Mouse (Mus musculus) skeletal muscle tissue, adult 2 months (tissue): Measurements from ENCODE around the gene Tnnt1.
A peak's percentile ranks its signal among the peaks of the same experiment; 100 is the strongest.
"Not testable (repeated sequence)": the region's sequence is repeated elsewhere in the genome, so short reads cannot be mapped to it uniquely, and the experiment has no call there.

Source experiments
- DNase-seq: peaks from one replicate; pipeline ENCODE4 v3.0.0-alpha.2; 2012; ENCODE audit warnings: low read depth, low spot score

The Tnnt1 gene

DNA sequence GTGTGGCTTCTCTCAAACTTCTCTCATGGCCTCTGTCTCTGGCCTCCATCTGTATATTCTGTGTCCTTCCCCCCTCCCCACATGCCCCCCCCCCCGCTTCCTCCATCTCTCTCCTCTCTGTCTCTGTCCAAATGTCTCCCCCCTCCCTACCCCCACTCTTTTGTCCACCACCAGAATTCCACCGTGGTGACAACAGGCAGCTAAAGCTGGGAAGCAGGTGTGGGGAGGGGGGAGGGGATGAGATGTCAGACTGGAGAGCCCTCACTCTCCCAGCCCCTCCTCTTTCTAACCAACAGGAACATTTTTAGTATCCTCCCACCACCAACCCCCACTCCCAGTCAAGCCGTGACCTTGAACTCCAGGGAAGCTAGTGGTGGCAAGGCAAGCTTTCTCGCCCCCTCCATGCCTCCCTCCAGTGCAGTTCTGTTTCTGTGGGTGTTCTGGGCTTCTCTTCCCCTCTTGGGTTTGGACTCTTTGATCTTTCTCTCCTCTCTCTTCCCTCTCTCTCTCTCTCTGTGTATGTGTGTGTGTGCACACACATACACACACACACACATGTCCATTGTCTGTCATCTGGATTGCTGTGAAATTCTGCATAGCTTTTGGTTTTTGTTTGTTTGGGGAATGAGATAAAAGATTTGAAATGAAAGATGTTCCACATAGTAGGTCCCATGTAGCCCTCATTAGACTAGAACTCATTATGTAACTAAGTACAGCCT, at the start of gene Tnnt1:
Tnnt1 (minus strand) TSS at position 51 of the 719 bp plus-strand sequence.
- no peak for DNase-seq

DNA sequence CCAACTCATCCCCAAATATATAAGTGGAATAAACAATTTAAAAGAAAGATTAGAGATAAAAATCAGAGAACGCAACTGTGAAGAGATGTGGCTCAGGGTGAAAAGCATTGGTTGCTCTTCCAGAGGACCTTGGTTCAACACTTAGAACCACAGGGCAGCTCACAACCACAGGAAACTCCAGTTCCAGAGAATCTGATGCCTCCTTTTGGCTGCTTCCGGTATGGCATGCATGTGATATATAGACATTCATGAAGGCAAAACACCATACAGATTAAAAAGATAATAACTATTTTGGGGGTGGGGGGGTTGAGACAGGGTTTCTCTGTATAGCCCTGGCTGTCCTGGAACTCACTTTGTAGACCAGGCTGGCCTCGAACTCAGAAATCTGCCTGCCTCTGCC, 46.5 kb upstream of the Tnnt1 start:
- no peak for DNase-seq

DNA sequence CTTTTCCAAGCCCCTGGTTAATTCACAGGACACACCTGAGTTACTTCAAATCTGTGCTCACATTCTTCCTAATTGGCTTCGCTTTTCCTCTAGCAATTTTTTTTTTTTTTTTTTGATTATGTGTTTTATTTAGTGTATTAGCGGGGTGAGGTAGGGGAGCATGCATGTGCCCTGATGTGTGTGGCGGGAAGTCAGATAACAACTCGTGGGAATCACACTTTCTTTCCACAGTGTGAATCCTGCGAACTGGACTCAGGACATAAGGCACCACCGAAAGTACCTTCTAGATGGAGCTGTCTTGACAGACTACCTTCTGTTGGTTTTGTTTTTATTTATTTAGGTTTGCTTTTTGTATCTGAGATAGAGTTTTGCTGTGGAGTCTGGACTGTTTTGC, 41.0 kb upstream of the Tnnt1 start:
- DNase-seq: no peak

DNA sequence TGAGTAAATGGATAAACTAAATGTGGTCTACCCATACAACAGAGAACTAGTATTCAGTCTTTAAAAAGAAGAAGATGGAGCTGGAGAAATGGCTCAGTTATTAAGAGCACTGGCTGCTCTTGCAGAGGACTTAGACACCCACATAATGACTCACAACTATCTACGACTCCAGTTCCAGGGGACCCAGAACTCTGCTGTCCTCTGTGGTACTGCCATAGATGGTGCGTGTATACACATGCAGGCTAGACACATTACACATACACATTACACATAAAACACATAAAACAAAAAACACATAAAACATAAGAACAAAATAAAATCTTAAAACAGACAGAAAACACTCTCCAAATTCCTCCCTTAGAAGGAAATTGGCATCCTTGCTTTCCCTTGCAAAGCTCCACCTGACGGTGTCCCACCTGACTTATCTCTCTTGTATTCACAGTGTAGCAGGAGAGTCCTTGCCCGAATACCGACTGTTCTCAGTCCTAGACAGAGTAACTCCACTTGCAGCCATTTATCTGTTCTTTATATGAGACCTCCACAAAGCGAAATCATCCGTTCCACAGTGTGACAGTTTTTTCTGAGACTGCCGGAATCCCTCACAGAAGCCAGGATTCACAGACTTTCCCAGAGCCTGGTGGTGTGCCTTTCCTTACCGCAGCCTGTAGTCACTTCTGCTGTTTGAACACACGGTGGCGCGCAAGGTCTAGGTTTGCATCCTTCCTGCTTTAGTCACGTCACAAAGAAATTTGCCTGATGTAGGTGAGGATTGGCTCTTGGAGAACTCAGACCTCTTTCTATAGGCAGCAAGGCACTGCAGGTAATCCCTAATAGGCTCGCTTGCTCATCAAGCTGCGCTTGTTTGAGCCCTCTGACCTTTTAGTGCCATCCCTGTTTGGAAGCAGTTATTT, 40.3 kb upstream of the Tnnt1 start:
- DNase-seq: peak; percentile 61

DNA sequence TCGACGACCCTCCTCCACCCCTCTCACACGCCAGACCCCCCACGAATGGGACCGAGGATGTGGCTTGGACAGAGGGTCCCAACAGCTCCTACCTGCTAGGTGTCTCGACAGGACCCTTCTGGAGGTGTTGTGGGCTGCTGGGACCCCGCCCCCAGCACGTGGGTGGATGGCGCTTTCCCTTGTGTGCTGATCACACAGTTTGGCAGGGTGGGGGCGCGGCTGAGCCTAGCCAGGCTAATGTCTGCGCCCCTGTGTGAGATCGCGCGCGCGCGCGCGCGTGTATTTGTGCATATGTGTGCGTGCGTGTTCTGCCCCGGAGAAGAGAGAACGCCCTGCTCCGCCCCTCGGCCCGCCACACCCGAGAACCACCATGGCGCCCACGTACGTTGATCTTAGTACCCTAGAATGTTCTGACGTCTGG, 31.0 kb upstream of the Tnnt1 start, which contains the start of gene Syt5:
Syt5 (minus strand) TSS at position 321 of the 421 bp plus-strand sequence.
- DNase-seq: no peak

DNA sequence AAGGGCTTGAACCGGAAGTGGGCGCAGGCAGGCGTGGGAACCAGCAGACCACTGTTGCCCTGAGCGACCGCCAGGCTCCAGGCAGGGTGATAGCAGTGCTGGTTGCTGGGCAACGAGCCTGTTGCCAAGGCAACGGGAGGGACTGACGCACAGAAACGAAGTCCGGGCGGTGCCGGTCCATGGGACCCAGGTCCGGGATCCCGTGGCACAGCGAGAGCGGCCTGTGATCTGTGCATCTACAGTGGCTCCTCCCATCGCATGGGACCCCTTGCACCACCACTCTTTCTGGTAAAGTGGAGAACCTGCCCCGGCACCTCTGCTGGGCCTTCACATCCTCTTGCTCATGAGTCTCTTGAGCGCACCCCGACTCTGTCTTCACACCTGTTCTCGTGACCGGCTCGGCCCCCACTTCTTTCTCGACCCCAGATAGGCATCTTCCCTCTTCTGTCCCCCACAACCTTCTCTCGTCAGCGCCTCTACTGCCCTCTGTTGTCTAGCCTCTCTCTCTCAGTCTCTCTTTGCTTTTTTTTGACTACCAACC, 30.5 kb upstream of the Tnnt1 start:
- no peak for DNase-seq

DNA sequence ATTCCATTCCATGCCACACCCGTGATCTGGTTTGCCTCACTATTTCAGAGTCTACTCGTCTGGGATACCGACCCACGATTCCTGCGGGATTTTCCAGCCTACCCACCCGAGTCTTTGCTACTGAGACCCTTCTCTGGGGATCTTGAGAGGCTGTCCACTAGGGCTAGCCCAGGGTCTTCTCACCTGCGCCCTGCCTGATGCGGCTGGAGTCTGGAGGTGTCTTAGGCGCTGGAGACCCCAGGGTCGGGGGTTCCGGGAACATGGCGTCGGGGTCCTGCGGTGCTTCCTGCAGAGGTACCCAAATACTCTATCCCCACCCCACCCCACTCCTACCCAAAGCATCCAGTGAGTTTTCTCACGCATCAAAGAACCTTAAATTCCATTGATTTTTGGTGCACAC, 29.9 kb upstream of the Tnnt1 start:
- DNase-seq: no peak

DNA sequence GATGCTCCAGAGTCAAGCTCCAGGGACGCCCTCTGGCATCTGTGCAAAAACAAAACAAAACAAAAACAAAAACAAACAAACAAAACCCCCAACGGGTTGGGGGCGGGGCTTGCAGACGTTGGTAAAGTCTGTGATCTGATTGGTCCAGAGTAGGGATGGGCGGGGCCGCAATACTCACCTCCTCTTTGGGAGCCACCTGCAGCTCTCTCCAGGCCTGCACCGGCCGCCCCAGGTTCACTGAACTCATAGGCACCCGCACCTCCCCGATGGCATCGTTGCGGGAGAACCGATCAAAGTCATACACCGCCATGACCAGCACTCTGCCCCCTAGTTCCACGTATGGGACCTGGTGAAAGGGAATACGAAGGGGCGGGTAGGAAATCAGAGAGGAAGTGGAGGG, 25.8 kb upstream of the Tnnt1 start:
- DNase-seq: no peak

DNA sequence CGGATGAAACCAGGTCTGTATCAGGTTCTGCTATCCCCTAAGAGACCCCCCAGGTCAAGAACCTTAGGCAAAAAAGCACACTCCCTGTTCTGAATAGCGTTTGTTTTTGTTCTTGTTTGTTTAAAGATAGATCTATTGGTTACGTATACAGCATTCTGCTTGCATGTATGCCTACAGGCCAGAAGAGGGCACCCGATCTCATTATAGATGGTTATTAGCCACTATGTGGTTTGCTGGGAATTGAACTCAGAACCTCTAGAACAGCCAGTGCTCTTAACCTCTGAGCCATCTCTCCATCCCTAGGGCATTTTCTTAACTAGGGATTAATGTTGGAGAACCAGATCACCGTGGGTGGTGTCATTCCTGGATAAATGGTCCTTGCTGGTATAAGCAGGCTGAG, 25.2 kb upstream of the Tnnt1 start:
- DNase-seq: no peak

DNA sequence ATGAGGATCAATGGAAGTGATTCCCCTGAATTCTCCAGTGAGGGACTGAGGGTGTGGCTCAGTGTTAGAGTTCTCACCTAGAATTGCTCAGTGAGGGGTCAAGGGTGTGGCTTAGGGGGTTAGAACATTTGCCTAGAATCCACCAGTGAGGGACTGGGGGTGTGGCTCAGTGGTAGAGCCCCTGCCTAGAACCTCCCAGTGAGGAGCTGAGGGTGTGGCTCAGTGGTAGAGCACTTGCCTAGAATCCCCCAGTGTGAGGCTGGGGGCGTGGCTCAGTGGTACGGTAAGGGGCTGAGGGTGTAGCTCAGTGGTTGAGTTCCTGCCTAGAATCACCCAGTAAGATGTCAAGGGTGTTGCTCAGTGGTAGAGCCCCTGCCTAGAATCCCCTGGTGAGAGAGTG, 22.8 kb upstream of the Tnnt1 start:
- no peak for DNase-seq

DNA sequence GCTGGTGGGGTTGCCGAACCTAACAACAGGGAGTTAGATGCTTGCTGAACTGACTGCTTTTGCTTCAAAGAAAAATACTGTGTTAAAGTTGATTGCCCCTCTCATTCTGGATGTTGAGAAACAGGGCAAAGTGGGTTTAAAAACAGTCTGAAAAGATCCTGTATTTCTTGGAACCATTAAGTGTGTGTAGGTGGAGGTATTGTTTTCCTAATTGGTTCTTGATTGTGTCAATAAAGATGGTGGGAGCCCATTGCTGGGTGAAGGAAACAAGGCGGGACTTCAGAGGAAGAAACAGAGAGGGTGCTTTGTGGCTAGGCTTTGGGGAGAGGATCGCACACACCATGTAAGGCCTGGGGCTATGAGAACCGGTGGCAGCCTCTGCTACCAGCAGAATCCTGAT, 21.0 kb upstream of the Tnnt1 start:
- no peak for DNase-seq

DNA sequence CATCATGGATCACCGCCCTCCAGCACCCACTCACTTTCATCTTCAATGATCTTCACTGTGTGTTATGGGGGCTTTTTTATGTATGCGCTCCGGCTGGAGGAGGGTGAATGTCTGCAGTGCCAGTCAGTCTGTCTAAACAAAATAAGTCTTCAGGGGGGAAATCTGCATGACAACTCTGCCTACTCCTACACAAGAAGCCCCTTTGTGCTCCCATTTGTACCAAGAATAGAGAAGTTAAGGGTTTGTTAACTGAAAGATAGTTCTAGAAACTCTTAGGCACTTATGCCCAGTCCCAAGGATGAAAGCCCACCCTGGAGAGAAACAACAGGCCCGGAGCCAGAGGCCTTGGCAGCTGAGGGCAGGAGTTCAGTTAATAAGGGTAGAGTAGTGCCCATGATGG, 20.2 kb upstream of the Tnnt1 start:
- no peak for DNase-seq

DNA sequence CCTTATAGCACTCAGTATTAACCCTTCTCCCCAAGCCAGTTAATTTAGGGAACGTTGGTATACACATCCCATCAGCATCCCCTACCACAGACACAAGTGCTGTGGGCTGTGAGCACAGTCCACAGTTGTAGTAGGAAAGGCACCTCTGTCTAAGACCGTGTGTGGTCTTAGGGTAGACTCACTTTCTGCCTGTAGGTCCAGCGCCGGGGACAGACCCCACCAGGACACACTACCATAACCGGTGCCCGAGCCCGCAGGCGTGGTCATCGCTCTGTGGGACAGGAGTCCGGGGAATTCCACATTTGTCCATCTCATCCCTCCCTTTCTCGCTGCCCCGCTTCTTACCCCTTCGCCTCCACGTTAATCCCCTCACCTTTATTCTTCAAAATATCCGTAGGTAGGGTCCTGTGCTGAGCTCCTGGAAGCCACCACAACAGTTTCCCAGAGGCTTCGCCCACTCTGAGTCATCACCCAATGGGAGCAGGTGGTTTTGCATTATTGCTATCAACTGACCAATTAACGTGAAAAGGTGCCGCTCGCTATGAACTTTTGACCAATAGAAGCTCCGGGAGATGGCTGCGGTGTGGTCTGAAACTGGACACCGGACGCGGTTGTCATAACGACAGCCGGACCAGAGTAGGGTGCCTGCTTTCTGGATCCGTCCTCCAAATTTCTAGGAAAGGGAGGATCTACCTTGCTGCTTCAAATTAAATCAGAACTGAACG, 16.0 kb upstream of the Tnnt1 start, which contains the start of gene Dnaaf3:
Dnaaf3 (minus strand) TSS at position 449 of the 725 bp plus-strand sequence.
- peak; percentile 68 for DNase-seq

DNA sequence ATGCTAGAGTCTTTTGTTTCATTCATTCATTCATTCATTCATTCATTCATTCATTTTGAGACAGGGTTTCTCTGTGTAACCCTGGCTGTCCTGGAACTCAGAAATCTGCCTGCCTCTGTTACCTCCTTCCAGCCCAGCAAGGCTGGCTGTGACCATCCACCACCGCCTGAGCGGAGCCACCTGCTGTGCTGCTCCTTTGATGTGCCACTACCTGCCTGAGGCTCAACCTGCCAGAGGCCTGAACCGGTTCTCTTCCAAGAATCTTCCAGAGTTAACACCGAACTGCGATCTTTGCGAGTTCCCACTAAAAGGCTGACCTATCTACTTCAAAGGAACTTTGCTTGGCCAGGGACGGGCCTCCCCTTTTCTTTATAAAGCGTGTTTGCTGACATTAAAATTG, 14.0 kb upstream of the Tnnt1 start:
- DNase-seq: not testable (repeated sequence)

DNA sequence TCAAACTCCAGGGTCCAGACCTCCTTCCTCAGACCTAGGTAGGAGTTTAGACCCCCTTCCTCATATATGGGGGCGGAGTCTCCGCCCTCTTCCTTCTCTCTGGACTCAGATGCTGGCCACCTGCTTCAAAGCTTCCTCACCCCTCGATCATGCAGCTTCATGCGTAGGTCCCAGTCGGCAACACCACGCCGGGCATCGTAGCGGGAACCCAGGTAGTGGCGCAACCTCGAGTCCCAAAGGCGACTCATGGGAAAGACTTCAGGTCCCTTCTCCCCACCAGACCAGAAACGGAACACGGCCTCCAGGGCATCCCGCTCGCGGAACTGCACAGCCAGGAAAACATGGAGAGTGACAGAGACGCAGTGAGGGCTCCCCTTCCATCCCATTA, 11.1 kb upstream of the Tnnt1 start:
- DNase-seq: no peak

DNA sequence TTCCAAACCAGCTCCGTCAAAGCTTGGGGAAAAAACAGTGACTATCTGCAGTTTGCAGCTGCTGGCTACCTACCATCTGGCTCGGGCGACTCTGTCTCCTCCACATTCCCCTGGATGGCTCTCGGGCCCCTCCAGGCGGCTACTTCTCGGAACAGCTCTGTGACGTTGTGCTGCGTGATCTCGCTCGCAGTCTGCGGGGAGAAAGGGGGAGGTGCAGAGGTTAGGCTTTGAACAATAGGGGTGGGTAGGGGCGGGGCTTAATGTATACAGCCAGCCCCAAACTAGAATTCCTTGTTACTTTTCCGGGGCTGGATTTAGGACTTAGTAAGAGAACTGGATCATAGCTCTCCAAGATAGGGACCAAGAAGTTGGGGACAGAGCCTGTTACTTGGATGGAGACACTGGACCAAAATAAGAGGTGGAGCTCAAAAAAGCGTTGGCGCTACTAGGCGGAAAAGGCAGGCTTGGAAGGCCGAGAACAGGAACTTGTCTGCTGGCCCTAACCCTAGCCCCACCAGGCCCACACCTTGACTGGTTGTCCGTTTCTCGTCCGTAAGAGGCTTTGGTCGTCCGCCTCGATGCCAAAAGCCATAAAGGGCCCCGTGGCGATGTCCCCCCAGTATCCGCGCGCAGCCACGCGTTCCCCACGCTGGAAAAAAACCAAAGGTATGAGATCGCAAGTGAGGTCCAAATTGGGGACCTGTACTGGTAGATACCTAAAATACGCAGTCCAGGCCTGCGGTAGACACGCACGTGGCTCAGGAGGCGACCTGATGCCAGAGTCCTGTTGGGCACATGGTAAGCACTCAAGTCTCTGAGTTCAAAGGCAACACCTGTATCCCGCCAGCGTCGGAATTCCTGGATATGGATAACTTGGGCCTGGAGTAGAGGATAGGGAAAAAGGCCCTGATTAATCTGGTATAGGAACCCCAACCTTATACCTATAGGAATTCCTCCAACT, 10.4 kb upstream of the Tnnt1 start:
- peak; percentile 71 for DNase-seq

DNA sequence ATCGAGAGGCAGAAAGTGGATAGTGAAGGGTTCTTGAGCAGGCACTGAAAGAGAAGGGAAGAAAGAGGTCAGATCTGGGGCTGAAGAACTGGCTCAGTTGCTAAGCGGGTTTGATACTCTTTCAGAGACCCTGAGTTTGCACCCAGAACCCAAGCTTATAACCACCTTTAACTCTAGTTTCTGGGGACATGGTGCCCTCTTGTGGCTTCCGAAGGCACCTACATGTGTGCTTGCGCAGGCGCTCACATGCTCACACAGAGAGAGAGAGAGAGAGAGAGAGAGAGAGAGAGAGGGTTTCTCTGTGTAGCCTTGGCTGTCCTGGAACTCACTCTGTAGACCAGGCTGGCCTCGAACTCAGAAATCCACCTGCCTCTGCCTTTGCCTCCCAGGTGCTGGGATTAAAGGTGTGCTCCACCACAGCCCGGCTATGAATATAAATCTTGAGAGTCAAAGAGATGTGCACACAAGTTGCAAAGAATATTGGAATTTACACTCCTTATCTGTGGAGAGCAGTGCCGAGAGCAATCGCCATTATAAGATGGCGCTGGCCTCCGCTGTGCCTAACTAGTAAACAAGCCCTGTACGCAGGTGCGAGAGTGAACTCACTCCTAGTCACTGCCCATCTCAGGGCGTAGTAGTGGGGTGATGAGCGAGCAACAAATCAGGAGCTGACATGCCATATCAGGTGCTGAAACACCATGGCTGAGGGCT, 8.2 kb upstream of the Tnnt1 start, which contains the start of gene Tnni3:
Tnni3 (minus strand) TSS at position 18 of the 711 bp plus-strand sequence.
- not testable (repeated sequence) for DNase-seq

DNA sequence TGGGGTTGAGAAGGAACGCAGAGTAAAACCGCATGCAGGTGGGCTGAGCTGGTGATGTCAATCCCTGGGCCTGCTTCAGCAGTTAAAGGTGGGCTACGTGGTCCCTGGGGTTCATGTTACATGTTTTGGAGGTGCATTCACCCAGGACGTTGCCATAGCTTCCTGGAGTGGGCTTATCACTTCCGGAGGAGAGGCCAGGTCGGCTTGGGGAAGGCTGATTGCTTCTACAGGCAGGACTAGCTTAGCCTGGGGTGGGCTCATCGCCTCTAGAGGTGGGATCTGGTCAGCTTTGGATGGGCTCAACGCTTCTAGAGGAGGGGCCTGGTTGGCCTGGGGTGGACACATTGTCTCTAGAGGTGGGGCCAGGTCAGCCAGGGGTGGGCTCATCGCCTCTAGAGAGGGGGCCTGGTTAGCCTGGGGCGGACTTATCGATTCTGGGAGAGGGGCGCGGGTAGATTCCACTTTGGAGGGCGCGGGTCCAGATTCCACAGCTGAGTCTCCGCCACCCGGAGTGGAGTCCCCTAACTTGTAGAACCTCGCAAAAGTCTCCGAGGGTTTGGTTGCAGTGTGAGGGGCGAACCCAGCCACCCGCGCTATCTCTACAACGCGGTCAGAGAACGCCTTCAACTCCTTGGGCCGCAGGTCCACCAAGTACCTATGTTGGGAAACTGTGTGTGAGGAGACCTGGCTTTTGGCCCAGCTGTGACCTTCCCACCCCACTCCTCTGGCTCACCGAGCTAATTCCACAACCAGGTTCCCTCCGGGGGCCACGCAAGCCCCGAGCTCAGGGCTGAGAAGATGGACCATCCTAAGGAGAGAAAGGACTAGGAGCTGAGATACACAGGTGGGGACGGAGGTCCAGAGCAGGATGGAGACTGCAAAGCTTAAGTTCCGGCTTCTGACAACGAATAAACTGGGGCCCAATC, 7.3 kb upstream of the Tnnt1 start:
- no peak for DNase-seq

DNA sequence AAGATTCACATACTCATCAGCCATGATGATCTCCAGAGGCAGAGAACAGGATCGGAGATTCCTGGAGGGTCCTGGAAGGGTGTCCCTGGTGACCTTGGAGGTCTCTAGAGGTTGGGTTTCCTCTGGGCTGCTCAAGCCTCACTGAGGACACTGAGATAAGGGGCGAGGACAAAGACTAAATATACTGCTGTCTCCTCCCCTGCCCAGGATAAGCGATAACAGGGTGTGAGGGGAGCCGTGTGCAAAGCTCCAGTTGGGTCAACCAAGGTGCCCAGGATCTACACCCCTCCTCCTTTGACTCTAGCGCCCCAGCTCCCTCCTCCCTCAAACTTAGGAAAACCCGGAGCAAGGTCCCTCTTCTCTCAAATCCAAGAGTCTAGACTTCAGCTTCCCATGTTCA, 6.1 kb upstream of the Tnnt1 start:
- no peak for DNase-seq
